Mouse (Mus musculus): ENCODE measurements around the gene Hoxd9.
A peak's percentile ranks its signal among the peaks of the same experiment; 100 is the strongest.

Gene Hoxd9

DNA sequence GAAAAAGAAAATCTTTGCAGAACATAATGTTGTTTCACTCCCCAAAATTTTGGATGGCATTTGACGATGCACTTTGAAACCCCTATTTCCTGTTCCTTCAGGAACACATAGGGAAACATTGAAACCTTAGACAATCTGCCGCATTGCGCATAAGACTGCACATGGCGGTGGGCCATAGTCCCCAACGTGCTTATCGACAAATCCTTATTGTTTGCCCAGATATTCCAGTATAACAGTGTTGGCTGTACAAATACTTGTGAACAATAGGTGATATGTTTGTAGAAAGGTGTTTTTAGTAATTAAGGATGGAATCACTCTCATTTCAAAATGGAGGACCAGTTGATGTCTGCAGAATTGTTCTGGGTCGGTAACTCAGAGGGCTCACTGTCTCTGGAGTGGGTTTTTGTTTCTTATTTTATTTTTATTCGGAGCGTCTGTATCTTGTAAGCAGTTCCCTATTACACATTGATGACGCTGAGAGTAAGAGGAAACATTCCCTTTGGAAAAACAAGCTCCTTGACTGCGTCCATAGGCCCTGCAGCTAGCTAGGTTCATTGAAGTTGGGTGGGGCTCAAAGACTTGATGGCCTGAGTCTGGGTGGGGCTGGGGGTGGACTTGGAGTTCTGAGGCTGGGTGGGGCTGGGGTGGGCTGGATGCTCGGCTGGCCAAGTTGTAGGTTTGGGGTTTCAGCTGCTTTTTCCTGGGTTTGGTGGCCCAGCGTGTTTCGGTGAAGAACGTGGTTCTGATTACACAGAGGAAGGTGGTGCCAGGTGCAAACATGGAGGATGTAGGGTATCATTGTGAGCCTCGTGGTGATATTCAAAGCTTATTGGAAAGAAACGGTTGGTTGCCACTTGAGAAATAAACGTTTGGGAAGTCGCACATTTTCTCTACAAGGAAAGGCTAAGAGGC lies 16.0 kb downstream of the Hoxd9 start:
- DNase-seq (ENCODE audit: low spot score): no peak

DNA sequence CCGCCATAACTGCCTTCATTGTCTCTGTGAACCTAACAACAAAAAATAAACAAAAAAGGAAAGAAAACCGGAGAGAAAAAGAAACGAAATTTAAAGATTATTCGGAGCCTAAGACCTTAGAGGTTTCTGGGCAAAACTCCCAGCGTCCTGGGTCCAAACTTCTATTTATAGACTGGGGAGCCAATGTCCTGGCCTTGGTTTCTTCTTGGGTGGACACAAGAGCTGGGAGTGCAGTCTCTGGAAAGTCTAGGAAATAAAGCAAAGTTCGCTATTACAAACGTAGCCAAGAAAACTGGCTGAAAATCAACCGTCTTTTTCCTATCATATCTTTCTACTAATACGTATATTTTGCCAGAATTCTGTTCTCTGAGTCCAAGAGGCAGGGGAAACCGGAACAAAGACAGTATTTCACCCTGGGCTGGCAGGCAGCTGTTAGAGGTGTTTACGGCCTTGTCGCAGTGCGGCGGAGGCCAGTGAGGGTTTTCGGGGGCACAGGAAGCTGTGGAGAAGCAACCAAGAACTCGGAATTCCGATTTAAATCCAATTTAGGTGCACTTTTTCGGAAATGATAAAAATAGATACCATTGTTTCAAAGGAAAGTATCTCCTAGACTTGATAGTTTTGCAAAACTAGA lies 16.7 kb downstream of the Hoxd9 start:
- no peak for DNase-seq (ENCODE audit: low spot score)

DNA sequence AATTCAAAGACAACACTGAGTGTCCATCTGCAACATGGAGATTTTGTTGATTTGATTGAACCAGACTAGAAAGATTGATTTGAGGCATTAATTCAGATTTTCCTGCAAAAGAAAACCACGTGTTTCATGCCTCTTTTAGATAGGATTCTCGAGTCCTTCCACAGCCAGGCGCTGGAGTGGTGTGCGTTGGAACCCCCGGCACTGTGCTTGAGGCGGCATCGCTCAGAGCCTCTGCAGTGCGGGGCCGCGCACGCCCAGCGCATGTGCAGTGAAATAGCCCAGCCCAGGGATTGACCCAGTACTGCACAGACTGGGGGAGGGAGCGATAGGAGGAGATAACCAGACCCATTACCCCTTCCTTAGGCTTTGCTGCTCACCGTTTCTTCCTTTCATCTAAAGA lies 17.4 kb downstream of the Hoxd9 start:
- no peak for DNase-seq (ENCODE audit: low spot score)

DNA sequence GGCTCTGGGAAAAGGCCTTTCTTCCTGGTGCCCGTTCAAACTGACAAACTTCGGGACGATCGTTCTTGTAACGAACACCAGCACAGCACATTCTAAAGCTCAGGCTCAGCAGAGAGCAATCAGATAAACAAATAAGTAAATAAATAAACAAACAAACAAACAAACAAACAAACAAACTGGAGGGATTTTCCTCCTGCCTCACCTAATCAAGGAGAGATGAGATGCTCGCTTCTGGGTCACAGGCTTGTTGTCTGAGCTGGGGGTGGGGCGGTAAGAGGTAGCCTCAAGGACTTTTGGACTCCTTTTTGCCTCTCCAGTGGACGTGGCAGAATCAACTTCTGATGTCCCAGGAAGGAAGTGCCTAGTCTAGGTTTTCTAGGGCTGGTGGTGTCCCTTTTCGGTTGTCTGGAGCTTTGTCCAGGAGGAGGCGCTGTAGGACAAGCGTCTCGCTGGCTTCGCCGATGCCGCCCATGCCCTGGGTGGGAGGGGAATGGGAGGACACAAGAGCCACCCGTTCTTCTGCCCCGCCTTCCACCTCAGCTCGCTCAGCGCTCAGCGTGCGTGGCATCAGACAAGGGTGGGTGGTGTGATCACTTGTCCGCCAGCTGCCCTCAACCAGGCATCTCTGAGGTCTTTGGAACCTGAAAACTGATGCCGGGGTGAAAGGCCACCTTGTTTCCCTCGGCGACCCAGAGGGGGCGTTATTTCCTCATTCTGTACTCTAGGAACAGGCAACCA lies 18.1 kb downstream of the Hoxd9 start:
- DNase-seq (ENCODE audit: low spot score): peak; percentile 95

DNA sequence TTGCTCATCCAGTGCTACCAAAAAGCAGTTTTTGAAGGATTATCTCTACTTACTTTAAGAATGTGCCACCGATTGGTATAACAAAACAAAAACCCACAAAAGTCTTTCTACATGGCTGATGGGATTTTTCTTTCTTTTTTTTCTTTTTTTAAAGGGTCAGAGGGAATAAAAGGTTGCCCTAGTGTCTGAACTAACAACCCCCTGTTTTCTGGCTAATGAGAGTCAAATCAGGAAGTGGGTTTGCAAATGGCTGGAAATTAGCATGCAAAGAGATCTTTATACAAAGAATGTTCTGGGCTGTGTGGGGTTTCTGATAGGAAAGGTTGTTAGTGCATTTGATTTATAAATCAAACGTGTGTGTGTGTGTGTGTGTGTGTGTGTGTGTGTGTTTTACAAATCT lies 22.9 kb downstream of the Hoxd9 start:
- no peak for DNase-seq (ENCODE audit: low spot score)

DNA sequence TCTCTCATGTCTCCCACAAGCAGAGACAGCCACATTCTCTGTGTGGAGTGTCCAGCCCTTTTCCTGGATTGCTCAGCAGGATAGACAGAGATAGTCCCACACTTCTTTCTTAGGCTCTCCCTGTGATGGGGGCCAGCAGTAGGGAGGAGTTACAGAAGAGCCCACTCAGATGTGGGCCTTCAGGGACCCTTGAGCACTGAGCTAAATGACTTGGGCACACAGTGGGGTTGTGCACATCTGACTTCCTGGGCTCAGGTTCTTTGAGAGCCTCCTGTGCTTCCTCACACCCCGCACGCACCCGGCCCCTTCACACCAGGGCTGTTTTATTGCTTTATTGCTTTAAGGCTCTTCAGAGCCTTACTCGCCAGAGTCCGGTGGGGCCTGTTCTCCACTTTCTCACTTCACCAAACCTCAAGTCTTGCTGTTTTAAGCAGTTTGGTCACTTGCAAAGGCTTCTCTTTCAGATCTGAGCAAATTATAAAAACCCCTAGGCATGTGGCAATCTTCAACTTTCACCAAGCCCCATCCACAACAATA lies 23.5 kb downstream of the Hoxd9 start:
- no peak for DNase-seq (ENCODE audit: low spot score)

DNA sequence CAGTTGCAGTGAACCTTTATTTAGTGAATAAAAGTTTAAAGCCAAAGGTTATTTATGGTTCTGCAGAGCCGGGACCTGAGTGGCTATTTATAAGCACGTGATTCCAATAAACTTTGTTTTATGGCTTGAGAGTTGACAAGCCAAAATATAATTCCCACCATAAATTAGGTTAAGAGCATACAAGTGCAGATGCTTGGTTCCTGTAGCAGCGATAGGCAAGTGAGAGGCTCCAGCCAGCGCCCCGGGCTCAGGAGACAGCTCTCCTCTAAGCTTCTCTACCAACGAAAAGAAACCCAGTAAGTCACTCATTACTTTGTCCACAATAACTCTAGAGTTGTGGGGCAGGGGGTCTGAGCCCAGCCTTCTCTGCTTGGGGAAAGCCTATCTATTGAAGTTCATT lies 24.4 kb downstream of the Hoxd9 start:
- DNase-seq (ENCODE audit: low spot score): no peak

DNA sequence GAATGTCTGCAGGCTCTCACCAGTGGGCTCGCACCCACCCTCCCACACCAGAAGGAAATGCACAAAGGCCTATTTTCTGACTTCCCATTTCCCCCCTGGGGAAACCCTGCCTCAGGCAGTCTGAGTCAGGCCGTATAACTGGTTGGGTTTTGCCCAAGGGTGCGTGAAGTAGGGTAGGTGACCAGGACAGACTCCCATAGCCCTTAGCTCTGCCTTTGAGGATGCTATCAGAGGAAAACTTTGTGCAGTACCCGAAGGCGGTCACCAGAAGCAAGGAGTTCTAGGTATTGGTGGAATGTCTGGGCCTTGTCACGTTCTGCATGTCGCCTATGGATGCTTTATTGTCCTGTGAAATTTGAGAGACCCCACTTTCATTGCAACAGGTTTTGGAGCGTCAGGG lies 25.4 kb downstream of the Hoxd9 start:
- no peak for DNase-seq (ENCODE audit: low spot score)

DNA sequence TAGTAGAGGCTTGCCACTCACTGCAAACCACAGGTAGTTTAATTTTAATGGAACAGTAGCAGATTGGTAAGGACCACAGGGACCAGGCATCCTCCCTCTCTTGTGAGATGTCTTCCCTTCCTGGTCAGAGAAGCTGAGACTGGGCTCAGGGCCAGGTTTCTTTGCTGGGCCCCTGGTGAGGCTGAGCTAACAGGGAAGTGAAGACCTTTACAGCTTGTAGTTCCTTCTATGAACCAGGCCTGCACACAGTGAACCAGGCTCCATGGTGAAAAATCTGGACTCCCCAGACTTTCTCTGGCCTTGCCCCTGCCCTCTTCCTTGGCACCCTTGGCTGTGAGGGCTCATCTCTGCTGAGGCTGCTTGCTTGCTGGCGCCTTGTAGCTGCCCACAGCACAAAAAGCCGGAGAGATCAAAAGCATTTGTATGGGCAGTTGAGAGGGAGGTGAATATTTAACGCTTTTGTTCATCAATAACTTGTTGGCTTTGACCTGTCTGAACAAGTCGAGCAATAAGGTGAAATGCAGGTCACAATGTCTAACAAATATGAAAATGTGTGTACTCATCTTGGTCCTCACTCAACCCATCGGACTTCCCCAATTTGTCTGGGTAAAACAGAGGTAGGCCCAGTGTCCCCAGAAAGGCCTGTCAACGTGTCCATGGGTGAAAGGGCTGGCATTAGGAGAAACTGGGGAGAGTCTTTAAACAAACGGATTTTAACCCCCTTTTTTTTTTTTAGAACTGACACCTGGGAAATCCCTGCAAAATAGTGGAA lies 26.9 kb downstream of the Hoxd9 start:
- DNase-seq (ENCODE audit: low spot score): no peak

DNA sequence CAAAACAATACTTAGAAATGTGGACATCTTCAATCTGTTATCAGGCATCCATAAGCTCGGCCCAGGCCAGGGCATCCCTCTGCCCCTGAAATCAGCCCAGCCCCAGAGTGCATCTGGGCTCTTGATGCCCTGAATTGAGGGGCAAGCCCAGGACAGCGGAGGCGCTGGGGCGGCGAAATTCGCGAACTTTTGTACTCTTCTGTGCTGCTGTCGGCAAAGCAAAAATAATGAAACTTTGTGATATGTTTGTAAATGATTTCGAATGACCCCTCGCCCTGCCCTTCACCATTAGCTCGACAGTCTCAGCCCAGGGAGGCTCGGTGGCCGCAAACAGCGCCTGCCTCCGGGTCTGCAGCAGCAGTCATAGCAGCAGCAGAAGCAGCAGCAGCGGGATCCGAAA lies 27.6 kb downstream of the Hoxd9 start:
- DNase-seq (ENCODE audit: low spot score): no peak

DNA sequence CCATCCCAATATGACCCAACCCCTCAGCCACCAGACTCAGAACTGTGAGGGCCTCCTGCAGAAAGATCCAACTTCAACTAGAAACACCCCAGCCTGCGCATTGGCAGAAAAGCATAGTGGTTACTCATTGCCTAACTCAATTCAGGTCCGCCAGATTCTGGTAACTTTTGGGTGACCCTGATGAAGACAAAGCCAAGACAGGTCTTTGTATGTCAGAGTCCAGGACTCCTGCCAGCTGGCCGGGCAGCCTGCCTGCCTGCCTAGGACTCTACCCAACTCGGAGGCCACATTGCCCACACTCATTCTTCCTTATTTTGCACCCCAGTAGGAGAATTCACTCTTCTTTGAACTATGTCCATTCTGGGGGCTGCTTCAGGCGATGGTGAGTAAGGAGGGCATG lies 29.0 kb downstream of the Hoxd9 start, which contains the start of gene Gm28230:
TSS of gene Gm28230 (plus strand) at position 178 of the 400 bp plus-strand sequence.
- DNase-seq (ENCODE audit: low spot score): no peak

DNA sequence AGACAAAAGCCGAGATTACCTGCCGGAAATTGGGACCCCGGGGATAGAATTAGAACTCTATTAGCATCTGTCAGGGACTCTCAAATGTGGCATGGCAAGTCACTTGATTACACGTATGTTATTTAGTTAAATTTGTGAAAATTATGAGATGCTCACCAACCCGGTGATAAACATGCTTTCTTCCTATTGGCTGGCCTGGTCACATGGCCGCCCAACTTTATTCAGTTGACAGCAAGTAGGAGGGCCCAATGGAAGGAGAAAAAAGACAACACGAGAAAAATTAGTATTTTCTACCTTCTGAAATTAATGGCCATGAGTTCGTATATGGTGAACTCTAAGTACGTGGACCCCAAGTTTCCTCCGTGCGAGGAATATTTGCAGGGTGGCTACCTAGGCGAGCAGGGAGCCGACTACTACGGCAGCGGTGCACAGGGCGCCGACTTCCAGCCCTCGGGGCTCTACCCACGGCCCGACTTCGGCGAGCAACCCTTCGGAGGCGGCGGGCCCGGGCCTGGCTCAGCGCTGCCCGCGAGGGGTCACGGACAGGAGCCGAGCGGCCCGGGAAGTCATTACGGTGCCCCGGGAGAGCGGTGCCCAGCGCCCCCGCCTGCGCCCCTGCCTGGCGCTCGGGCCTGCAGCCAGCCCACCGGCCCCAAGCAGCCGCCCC lies 29.6 kb downstream of the Hoxd9 start:
- DNase-seq (ENCODE audit: low spot score): no peak

DNA sequence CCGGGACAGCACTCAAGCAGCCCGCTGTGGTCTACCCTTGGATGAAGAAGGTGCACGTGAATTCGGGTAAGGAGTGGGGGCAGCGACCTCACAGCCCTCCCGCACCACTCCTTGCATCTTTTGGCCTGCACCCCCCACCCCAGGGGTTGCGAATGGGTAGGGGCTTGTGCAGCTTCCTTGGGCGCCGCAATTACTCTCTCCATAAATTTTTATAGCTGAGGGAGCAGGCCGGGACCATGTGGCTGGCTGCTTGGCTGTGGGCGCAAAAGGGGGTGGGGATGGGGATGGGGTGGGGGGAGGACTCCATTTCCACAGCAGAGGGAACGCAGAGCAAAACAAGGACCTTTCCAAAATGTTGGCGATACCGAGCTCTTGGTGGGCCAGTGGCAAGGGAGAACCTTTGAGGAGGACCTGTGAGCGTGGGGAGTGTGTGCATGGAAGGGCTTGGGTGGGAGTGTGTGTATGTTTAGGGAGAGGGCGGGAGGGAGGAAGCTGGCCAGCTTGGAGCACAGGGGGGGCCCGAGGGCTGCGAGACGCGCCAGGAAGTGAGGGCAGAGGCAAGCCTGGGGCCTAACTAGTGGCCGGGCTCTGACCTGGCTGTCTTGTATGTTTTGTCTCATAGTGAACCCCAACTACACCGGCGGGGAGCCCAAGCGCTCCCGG lies 30.2 kb downstream of the Hoxd9 start:
- no peak for DNase-seq (ENCODE audit: low spot score)

DNA sequence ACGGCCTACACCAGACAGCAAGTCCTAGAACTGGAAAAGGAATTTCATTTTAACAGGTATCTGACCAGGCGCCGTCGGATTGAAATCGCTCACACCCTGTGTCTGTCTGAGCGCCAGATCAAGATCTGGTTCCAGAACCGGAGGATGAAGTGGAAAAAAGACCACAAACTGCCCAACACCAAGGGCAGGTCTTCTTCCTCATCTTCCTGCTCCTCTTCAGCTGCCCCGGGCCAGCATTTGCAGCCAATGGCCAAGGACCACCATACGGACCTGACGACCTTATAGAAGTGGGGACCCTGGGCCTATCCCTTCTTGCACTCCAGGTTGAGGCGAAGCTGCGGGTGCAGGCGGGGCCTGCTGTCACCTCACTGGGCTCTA lies 30.8 kb downstream of the Hoxd9 start:
- DNase-seq (ENCODE audit: low spot score): no peak

DNA sequence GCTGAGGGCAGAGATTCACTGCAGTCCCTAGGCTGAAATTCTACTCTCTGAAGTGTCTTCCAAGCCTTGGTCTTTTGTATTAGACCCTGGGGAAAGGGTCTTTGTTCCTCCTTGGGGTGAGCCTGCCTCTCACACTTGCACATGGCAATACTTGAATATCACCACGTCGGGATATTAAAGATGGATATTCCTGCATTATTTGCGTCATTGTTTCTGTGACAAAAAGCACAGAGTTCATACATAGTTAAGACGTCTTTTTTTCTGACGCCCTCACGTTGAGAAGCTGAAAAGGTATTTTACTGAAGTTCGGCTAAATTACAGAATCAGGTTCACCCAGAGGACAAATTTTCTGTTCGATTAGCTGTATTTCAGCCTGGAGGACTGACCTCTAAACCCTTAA lies 32.8 kb downstream of the Hoxd9 start:
- DNase-seq (ENCODE audit: low spot score): no peak

DNA sequence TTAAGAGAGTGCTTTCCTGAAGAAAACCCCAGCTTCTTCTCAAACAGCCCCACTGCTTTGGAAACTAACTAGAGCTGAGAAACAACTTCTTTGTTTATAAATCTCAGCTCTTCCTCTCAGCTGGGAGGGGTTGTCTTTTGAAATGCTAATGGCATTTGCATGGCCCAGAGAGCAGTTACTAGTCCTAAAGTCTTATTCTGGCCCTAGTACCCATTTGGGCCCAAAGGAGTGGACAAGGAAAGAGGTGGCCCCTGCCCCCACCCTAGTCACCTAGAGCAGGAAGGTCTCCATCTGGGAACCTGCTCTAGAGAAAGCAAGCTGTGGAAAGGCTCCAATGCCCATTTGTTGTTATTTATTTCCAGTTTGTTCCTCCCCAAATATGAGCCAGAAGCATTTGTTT lies 33.5 kb downstream of the Hoxd9 start:
- DNase-seq (ENCODE audit: low spot score): no peak

DNA sequence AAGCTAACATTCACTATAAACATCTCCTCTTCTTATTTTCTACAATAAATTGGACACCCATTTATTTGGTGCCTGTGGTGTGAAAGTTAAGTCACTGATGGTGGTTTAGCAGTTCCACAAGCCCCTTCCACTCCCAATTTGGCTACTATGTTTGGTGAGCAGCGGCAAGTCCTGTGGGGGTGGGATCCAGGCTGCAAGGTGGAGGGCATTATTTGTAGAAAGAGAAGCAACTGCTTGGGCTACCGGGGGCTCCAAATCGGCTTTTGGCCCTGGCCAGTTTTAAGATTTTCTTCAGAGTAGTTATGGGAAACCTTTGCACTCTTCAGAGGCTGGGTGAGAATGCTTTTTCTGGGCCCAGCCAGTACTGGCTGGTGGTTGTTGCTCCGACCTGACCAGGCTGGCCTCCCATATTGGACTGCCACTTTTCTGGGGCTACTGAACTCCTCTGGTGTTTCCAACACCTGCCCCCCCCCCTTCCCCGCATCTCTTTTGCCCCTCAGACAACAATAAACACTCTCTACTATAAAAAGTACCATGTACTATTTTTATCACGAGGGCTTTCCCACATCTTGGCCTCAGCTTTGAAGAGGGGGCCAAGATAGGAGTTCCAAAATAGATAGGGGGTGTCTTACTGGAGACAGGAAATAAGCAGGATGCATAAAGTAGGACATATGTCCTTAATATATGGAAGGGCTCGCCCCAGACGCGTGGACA lies 34.4 kb downstream of the Hoxd9 start:
- no peak for DNase-seq (ENCODE audit: low spot score)

DNA sequence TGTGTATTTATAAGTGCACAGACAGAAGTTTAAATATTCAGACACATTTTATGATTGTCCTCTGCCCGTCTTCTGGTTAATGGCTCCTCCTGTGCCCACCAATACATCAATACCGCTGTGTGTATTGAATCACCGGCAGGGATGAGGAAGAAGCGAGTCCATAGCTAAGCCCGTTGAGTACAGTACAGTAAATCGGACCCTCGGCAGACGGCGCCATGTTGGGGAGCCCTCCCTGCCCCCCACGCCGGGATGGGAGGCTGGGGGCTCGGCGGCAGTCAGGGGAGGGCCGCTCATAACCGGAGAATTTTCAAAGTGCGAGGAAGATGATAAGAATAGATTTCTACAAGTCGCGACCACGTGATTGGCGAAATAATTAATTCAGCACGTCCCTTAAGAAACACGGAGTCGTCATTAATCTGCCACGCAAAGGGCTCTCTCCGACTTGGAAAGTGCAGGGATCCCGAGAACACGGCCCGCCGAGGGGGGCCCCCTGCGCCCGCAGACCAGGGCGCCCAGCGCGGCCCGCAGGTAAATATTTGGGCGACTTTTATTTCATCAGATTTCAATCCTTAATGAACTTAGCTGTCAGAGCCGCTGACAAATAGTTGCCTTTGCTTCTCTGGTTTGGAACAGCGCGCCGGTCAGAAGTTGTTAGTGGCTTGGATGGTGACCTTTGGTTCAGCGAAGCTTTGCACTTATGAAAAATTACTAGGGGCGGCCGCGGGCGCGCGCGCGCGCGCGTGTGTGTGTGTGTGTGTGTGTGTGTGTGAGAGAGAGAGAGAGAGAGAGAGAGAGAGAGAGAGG lies 35.2 kb downstream of the Hoxd9 start:
- DNase-seq (ENCODE audit: low spot score): no peak

DNA sequence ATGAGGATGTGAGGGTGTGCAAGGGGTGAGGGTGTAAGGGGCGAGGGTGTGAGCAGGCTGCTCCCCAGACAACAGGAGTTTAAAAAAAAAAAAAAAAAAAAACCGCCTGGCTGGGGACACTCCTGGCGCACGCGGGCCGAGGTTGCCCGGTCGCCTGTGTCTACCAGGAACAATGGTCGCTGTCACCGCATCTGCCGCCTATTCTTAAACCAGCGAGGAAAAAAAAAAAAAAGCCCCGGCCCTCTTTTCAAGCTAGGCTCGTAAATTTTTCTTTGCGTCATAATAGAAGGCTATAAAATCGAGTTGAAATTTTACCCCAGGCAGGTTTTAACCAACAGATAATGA lies 35.8 kb downstream of the Hoxd9 start:
- DNase-seq (ENCODE audit: low spot score): no peak
